Comparison of ENCODE assay signal across 24 mouse cellular contexts in the genomic region with DNA sequence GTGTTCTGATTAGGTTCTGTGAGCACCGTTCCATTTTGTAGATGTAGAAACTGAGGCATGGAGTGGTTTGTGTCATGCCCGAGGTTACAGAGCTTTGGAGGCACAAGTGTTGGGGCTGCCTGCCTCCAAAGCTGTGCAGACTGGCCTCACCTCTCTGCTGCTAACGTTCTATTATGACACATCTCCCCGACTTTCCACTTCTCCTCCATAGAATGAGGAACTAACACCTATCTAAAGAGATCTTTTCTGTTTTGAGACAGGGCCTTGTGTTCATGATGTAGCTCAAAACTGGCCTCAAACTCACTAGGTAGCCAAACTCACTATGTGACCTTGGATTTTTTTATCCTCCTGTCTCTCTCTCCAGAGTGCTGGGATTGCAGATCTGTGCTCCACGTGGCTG. TPM values are rescaled to one million over a fixed set of nuclear protein-coding genes. Genes with fewer than 3 reads are reported as not detected.
"Had no signal": no experiment of that assay in that cellular context is flagged by ENCODE, and none has a peak within 500 bp of the region (broad histone marks: within the 10 kb centered on the region; RNA-seq: fewer than 3 reads in every experiment).

No protein-coding gene starts in this region.

- H3K4me1 ChIP-seq: kidney, embryonic 15.5 days; limb, embryonic 12.5 days; limb, embryonic 15.5 days; lung, embryonic 15.5 days; midbrain, embryonic 12.5 days; neural tube, embryonic 13.5 days; stomach, embryonic 15.5 days had no signal

- ATAC-seq: liver, postnatal 0 days; midbrain, embryonic 16.5 days had no signal

- H3K4me3 ChIP-seq: kidney, embryonic 15.5 days; limb, embryonic 12.5 days; limb, embryonic 15.5 days; lung, embryonic 15.5 days; midbrain, embryonic 12.5 days; myocyte; neural tube, embryonic 13.5 days; stomach, embryonic 15.5 days had no signal

- DNase-seq: kidney, adult 8-10 months; kidney, postnatal 10 days; kidney, postnatal 36 days; left cerebral cortex, postnatal 4 days; liver, postnatal 0 days; lung, postnatal 10 days; lung, postnatal 36 days; retina, postnatal 1 day; right cerebral cortex, postnatal 25 days; spleen, adult 18-20 months; thymus, postnatal 25 days had no signal

RNA-seq across cellular contexts. Expression of a gene that starts 21.9 kb away (rescaled TPM):
- total RNA-seq: left cerebral cortex, adult 8-10 months; left cerebral cortex, postnatal 14 days; left cerebral cortex, postnatal 4 days; monocyte, adult 5-6 weeks; neutrophil, adult 5-6 weeks had no signal
- polyA plus RNA-seq: liver, postnatal 0 days; myocyte; neural tube, embryonic 13.5 days had no signal
